Mouse (Mus musculus) testis, adult 2 months (tissue): ENCODE data around the gene Cacna2d1. TPM values are rescaled to one million over a fixed set of nuclear protein-coding genes. Genes with fewer than 3 reads are reported as not detected.

Experiments used
- H3K27ac ChIP-seq: fragments of 200-500 bp; 2 replicates; pipeline ENCODE4 v1.5.1; 2012; ENCODE audit warnings: low read depth, low read length; ENCODE audit not compliant: control insufficient read depth, insufficient read depth
- H3K27me3 ChIP-seq: fragments of 200-500 bp; 2 replicates; pipeline ENCODE4 v1.6.1; 2012; ENCODE audit warnings: mild to moderate bottlenecking, low read length, moderate library complexity; ENCODE audit not compliant: control insufficient read depth, insufficient read depth
- H3K36me3 ChIP-seq: fragments of 200-500 bp; 2 replicates; pipeline ENCODE4 v1.6.1; 2012; ENCODE audit warnings: mild to moderate bottlenecking, low read length; ENCODE audit not compliant: control insufficient read depth, insufficient read depth
- H3K4me1 ChIP-seq: fragments of 200-500 bp; 2 replicates; pipeline ENCODE4 v1.6.1; 2012; ENCODE audit warnings: low read length; ENCODE audit not compliant: control insufficient read depth, insufficient read depth
- H3K4me3 ChIP-seq: fragments of 200-500 bp; 2 replicates; pipeline ENCODE4 v1.5.1; 2012; ENCODE audit warnings: low read depth, mild to moderate bottlenecking, low read length, moderate library complexity, mixed read lengths; ENCODE audit not compliant: control insufficient read depth
- CTCF ChIP-seq: fragments of 200-500 bp; IDR thresholded peaks from 2 replicates; pipeline ENCODE4 v1.5.1; 2012; ENCODE audit warnings: low read depth, mild to moderate bottlenecking, inconsistent platforms, low read length, moderate library complexity; ENCODE audit not compliant: control insufficient read depth, insufficient read depth, insufficient replicate concordance
- POLR2A ChIP-seq: fragments of 200-500 bp; IDR thresholded peaks from 2 replicates; pipeline ENCODE4 v1.6.1; 2012; ENCODE audit warnings: low read depth, mild to moderate bottlenecking, inconsistent platforms, low read length, moderate library complexity; ENCODE audit not compliant: control insufficient read depth
- polyA plus RNA-seq: library from polyadenylated mRNA; depleted of rRNA; stranded (reverse); fragments of >200 nt; gene quantifications from 2 replicates; pipeline ENCODE4 v1.2.3, GENCODE M21; 2012

The Cacna2d1 gene
- polyA plus RNA-seq, 1 experiment, result 1.5 TPM

DNA sequence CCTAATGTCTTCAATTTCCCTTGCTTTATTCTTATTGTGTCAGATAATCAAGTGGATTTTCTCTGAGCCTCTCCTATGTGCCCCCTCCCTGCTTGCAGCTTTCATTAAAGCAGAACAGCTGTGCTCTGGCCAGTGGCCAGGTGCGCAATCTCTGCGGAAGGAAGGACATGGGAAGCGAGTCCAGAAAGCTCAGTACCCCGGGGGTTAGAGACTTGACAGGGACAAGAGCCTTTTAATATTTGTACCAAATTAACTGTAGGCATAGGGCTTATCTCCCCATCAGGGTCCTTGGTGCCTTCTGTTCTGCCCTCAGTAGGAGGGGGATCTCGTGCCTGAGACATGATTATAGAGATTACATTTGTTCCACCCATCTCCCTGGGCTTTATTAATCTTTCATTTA is 303.5 kb downstream of the Cacna2d1 start:
- TF ChIP-seq CTCF, result no peak
- no peak for TF ChIP-seq POLR2A
- H3K4me1 ChIP-seq, result no peaks in the 10 kb centered on the region
- no peak overlapping the region for H3K4me3 ChIP-seq

DNA sequence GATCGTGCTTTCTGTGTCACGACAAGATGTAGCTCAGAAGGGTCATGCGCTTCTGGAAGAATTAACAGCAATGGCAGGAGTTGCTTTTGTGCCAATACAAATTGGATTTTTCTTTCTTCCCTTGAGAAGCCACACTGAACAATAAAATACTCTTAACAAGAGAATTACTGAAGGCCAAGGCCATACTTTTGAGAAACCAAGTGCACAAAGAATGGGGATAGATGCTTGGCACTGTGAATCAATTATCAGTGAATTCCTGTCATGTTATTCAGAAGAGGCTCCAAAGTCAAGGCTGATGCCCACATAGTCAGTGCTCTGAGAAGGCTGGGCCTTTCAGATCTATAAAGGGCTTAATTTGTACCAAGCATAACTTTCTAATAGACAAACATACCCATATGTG is 305.8 kb downstream of the Cacna2d1 start:
- TF ChIP-seq POLR2A, result no peak
- TF ChIP-seq CTCF, result no peak
- Histone ChIP-seq H3K27me3 (no peaks in the 10 kb centered on the region), H3K4me1 (no peaks in the 10 kb centered on the region)

More for the DNA sequence above, 303.5 kb downstream of the Cacna2d1 start:
- H3K27ac ChIP-seq, result no peak overlapping the region
- H3K27me3 ChIP-seq, result no peaks in the 10 kb centered on the region
- H3K36me3 ChIP-seq, result no peaks in the 10 kb centered on the region

DNA sequence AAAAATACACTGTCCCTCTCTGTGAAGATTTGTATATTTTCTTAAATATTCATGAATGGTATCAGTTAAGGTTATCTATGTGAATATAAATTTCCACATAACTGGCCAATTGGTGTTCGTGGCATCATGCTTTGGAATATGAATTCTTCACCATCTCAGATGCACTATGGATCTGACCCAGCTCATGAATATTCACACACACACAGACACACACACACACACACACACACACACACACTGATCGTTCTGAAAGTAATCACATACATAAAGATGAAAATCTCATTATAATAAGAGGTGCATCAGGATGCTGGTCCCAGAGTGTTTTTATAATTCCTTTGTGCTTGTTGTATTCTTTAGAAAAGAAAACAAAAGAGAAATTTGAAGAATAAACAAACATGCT is 309.1 kb downstream of the Cacna2d1 start:
- no peak for TF ChIP-seq CTCF
- no peak for TF ChIP-seq POLR2A
- no peaks in the 10 kb centered on the region for H3K27me3 ChIP-seq
- H3K4me1 ChIP-seq, result no peaks in the 10 kb centered on the region
- no peak overlapping the region for H3K4me3 ChIP-seq
- no peak overlapping the region for H3K27ac ChIP-seq
- no peaks in the 10 kb centered on the region for H3K36me3 ChIP-seq

More for the DNA sequence above, 305.8 kb downstream of the Cacna2d1 start:
- Histone ChIP-seq H3K4me3 (no peak overlapping the region), H3K27ac (no peak overlapping the region), H3K36me3 (no peaks in the 10 kb centered on the region)

DNA sequence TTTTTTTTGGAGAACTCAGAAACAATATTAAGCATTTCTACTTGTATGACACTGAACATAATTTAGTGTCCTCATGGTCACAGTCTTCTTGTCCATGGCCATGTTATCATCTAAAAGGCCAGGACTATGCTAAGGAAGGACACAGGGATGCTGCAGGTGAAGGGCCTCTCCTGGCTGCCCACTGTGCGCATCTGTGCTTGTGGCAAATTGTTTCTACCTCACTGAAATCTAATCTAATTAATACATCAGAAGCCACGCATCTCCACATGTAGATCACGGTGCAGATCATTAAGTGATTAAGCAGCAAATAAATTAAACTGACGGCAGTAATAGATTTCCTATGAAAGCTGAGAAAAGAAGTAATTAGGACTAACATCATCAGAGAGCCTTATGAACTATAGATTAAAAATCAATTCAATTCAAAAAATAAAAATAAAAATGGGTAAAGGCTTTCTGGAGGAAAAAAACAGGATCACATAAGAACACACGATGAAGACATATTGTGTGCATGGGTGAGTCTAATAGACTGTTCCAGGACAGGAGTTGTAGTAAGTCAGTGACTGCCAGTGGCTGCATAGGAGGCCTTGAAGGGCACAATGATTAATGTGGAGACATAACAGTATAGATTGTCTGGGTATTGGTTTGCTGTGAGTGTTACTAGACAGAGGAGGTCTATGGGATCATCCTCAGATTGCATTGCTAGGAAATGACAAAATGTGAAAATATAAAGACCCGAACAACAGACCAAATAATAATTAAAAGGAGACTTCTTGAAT is 318.4 kb downstream of the Cacna2d1 start:
- Histone ChIP-seq H3K27me3 (no peaks in the 10 kb centered on the region), H3K27ac (no peak overlapping the region), H3K36me3 (no peaks in the 10 kb centered on the region), H3K4me1 (no peaks in the 10 kb centered on the region), H3K4me3 (no peak overlapping the region)
- TF ChIP-seq POLR2A (no peak), CTCF (no peak)

DNA sequence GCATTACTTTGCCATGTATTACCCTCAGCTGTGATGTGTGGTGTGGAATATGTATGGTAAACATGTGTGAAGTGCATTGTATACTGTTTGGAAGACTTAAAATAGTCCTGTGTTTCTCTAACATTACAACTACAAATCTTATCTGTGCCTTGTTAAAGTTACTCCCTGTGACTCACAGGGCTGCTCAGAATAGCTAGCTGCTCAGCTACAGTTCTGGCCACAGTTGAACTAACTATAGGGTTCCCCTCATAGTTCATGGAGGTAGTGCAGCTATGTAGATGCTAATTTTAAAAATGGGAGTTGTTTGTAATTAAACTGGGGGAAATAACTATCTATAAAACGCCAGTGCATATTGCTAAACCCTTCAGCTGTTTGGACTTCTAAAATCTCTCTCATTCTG is 319.3 kb downstream of the Cacna2d1 start:
- Histone ChIP-seq H3K36me3 (no peaks in the 10 kb centered on the region), H3K27ac (no peak overlapping the region), H3K4me3 (no peak overlapping the region), H3K27me3 (no peaks in the 10 kb centered on the region), H3K4me1 (no peaks in the 10 kb centered on the region)
- TF ChIP-seq POLR2A (no peak), CTCF (no peak)

DNA sequence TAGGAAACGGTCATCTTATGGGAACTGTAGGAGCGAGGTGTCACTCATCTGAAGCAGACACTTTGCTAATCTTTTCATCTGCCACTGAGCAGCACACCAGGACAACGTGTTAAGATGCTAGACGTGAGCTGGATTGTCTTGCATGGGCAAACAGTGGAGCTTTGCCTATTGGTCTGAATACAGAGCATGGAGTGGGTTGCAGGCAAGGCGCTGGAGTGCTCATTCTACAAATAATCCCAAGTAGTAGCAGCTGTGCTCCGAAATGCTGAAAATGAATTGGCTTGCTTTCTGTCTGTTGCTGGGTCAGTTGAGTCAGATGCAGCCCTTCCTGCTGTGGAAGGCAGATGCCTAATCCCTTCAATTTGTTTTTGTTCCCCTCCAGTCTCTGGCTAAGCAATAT is 330.9 kb downstream of the Cacna2d1 start:
- H3K36me3 ChIP-seq, result no peaks in the 10 kb centered on the region
- TF ChIP-seq POLR2A, result no peak
- no peak for TF ChIP-seq CTCF
- H3K27me3 ChIP-seq, result no peaks in the 10 kb centered on the region
- no peak overlapping the region for H3K4me3 ChIP-seq
- H3K4me1 ChIP-seq, result no peaks in the 10 kb centered on the region
- H3K27ac ChIP-seq, result no peak overlapping the region

DNA sequence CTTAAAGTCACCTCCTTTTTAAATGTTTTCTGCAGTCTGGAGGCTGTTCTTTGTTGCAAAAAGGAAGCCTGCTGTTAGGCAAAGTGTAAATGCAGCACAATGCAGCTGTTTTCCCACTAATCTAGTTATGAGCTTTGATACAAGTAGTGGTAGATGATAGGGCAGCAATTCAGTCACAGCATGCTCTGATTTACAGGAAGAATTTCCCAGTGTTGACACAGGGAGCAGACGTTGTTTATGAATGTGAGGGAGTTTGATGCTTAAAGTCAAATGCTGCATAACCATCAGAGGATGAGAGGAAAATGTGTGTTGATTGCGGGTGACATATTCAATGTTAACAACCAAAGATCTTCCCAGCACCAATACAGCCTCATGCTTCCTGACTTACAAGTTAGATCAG is 342.6 kb downstream of the Cacna2d1 start:
- TF ChIP-seq CTCF, result no peak
- Histone ChIP-seq H3K27me3 (no peaks in the 10 kb centered on the region), H3K4me1 (no peaks in the 10 kb centered on the region), H3K27ac (no peak overlapping the region), H3K36me3 (no peaks in the 10 kb centered on the region), H3K4me3 (no peak overlapping the region)
